Mouse (Mus musculus): ENCODE measurements around the gene Fam57b. TPM values are rescaled to one million over a fixed set of nuclear protein-coding genes. Genes with fewer than 3 reads are reported as not detected.
A peak's percentile ranks its signal among the peaks of the same experiment; 100 is the strongest.

Gene Fam57b
- polyA plus RNA-seq, 1 experiment from 2014 or later: 1.1 TPM

DNA sequence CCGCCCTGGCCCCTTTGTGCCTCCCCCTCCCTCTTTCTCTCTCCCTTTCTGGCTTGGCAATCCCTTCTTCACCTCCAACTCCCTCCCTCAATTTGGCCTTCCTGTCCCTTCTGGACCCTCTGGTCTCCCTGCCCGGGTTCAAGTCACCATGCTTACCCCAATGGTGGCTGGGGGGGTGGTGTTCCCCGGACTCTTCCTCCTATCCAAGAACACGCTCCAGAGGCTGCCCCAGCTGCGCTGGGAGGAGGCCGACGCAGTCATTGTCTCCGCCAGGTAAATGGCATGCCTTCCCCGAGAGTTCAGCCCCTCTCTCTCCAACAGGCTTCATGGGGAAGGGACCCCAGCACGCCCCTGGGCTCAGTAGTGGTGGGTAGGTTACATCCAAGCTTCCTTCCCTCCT is 26.5 kb downstream of the Fam57b start:
- no peak for DNase-seq (ENCODE audit: low spot score)
- no peaks in the 10 kb centered on the region for H3K36me3 ChIP-seq (ENCODE audit: control insufficient read depth, insufficient read depth, low read length)
- peaks cover 26% of the 10 kb centered on the region for H3K27me3 ChIP-seq (replicated peaks; ENCODE audit: control insufficient read depth, insufficient read depth, low read length)
- no peak overlapping the region for H3K9ac ChIP-seq (ENCODE audit: low read depth, low read length)
- no peak for ATAC-seq (ENCODE audit: low read depth)
- H3K27ac ChIP-seq (replicated peaks; ENCODE audit: low read depth, low read length): no peak overlapping the region
- peak overlapping the region; percentile 50; the same call in 1 of the 2 replicates for H3K4me2 ChIP-seq (ENCODE audit: low read depth, low read length)
- no peak overlapping the region for H3K4me3 ChIP-seq (ENCODE audit: low read depth, low read length)
- no peaks in the 10 kb centered on the region for H3K4me1 ChIP-seq (ENCODE audit: control insufficient read depth, insufficient read depth, low read length)
- H3K9me3 ChIP-seq (ENCODE audit: control insufficient read depth, low read length): no peaks in the 10 kb centered on the region
- WGBS: 8% methylated on average over 10 of the region's 10 CpGs

DNA sequence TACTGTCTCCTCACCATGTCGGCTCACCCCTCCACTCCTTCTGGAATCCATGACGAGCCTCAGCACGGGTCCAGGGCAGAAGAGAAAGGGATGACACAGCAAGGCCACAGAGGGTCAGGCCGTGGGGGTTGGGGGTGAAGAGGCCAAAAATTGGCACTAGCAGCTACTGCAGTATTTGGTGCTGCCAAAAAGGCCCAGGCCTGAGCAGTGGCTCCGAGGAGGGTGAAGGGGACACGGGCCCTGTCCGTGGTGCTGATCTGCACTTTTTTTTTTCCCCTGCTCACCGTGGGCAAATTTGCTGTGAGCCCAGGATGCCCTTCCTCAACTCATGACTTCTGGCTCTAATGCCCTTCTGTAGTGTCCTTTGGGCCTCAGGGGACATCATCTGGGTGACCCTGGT is 27.9 kb downstream of the Fam57b start:
- H3K4me1 ChIP-seq (ENCODE audit: control insufficient read depth, insufficient read depth, low read length): no peaks in the 10 kb centered on the region
- ATAC-seq (ENCODE audit: low read depth) (no peak), DNase-seq (ENCODE audit: low spot score) (no peak)
- WGBS: 17% methylated on average over 8 of the region's 8 CpGs
- no peaks in the 10 kb centered on the region for H3K9me3 ChIP-seq (ENCODE audit: control insufficient read depth, low read length)
- H3K27me3 ChIP-seq (replicated peaks; ENCODE audit: control insufficient read depth, insufficient read depth, low read length): peaks cover 26% of the 10 kb centered on the region
- H3K4me2 ChIP-seq (ENCODE audit: low read depth, low read length): no peak overlapping the region
- no peak overlapping the region for H3K27ac ChIP-seq (replicated peaks; ENCODE audit: low read depth, low read length)
- no peak overlapping the region for H3K9ac ChIP-seq (ENCODE audit: low read depth, low read length)
- H3K36me3 ChIP-seq (ENCODE audit: control insufficient read depth, insufficient read depth, low read length): no peaks in the 10 kb centered on the region
- H3K4me3 ChIP-seq (ENCODE audit: low read depth, low read length): no peak overlapping the region

DNA sequence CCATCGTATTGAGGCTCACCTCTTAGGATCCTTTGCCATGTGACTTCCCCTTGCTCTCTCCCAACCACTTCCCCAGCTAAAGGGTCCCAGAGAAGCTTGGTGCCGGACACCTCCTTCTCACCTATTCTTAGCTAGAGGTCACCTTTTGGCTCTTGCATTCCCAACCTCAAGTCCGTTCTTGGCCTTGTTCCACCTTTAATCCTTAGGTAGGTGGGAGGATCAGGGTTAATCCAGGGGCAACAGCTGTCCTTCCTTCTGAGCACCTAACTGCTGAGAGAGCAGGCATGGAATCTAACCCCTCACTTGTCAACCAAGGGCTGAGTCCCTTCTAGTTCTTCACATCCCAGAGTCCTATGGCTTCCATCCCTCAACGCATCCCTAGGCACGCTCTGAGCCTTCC is 28.5 kb downstream of the Fam57b start:
- H3K4me1 ChIP-seq (ENCODE audit: control insufficient read depth, insufficient read depth, low read length): no peaks in the 10 kb centered on the region
- peaks cover 26% of the 10 kb centered on the region for H3K27me3 ChIP-seq (replicated peaks; ENCODE audit: control insufficient read depth, insufficient read depth, low read length)
- no peaks in the 10 kb centered on the region for H3K36me3 ChIP-seq (ENCODE audit: control insufficient read depth, insufficient read depth, low read length)
- no peaks in the 10 kb centered on the region for H3K9me3 ChIP-seq (ENCODE audit: control insufficient read depth, low read length)
- no peak overlapping the region for H3K9ac ChIP-seq (ENCODE audit: low read depth, low read length)
- 73% methylated on average over 5 of the region's 5 CpGs for WGBS
- no peak overlapping the region for H3K4me3 ChIP-seq (ENCODE audit: low read depth, low read length)
- no peak for ATAC-seq (ENCODE audit: low read depth)
- no peak overlapping the region for H3K27ac ChIP-seq (replicated peaks; ENCODE audit: low read depth, low read length)
- no peak for DNase-seq (ENCODE audit: low spot score)
- H3K4me2 ChIP-seq (ENCODE audit: low read depth, low read length): no peak overlapping the region

DNA sequence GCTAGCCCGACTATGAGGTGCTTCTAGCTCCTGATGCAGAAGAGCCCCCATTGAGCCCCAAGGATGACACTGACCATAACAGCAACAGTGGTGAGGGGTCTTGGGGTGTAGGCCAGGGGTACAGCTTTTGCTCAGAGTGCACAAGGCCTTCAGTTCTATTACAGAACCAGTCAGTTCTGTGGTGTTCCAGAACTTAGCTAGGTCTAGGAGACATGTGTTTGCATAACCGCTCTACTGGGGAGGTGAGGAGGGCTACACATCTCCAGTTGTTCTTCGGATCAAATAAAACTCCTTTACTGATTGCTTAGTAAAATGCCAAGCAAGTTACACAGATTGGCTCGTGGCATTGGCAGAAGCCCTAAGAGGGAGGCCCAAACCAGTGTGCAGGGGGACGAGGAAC is 34.1 kb downstream of the Fam57b start, which contains the start of gene 4930451I11Rik:
4930451I11Rik (minus strand) TSS at position 101 of the 400 bp plus-strand sequence.
- no peaks in the 10 kb centered on the region for H3K4me1 ChIP-seq (ENCODE audit: control insufficient read depth, insufficient read depth, low read length)
- peak within 1 kb of the TSS; percentile 29 for H3K4me3 ChIP-seq (ENCODE audit: low read depth, low read length)
- 56% methylated on average over 5 of the region's 5 CpGs for WGBS
- peak within 1 kb of the TSS; percentile 53 for H3K4me2 ChIP-seq (ENCODE audit: low read depth, low read length)
- H3K27ac ChIP-seq (replicated peaks; ENCODE audit: low read depth, low read length): no peak within 1 kb of the TSS
- H3K9ac ChIP-seq (ENCODE audit: low read depth, low read length): no peak within 1 kb of the TSS
- H3K36me3 ChIP-seq (ENCODE audit: control insufficient read depth, insufficient read depth, low read length): no peaks in the 10 kb centered on the region
- no peaks in the 10 kb centered on the region for H3K27me3 ChIP-seq (replicated peaks; ENCODE audit: control insufficient read depth, insufficient read depth, low read length)
- ATAC-seq (ENCODE audit: low read depth) (no peak), DNase-seq (ENCODE audit: low spot score) (no peak)
- no peaks in the 10 kb centered on the region for H3K9me3 ChIP-seq (ENCODE audit: control insufficient read depth, low read length)

DNA sequence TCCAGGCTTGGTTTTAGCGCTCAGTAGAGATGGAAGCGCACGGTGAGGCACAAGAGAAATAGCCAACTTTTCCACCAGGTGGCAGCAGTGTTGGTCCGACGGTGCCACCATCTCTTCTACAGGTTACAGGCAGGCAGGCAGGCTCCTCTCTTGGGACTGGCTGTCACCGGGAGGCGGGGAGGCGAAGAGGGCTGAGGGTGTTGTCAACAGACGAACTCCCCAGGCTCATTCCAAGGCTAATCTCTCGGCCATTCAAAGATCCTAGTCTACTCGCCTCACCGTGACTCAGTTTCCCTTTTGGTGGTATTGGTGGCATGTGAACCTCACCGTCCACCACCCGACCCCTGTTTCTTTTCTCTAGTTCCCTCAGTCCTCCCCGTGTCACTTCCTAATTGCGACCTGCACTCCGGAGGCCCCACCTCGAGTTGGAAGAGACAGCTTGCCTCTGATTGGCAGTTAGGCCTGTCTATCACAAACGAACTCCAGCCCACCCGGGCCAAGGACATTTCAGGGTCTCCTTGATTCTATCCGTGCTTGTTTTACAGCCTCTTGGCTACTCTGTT is 34.6 kb downstream of the Fam57b start:
- no peaks in the 10 kb centered on the region for H3K9me3 ChIP-seq (ENCODE audit: control insufficient read depth, low read length)
- no peak overlapping the region for H3K27ac ChIP-seq (replicated peaks; ENCODE audit: low read depth, low read length)
- no peaks in the 10 kb centered on the region for H3K27me3 ChIP-seq (replicated peaks; ENCODE audit: control insufficient read depth, insufficient read depth, low read length)
- H3K4me1 ChIP-seq (ENCODE audit: control insufficient read depth, insufficient read depth, low read length): no peaks in the 10 kb centered on the region
- peak overlapping the region; percentile 53 for H3K4me2 ChIP-seq (ENCODE audit: low read depth, low read length)
- WGBS: 1% methylated on average over 21 of the region's 21 CpGs
- DNase-seq (ENCODE audit: low spot score) (peak; percentile 84), ATAC-seq (ENCODE audit: low read depth) (peak; percentile 93)
- no peak overlapping the region for H3K9ac ChIP-seq (ENCODE audit: low read depth, low read length)
- peak overlapping the region; percentile 29 for H3K4me3 ChIP-seq (ENCODE audit: low read depth, low read length)
- H3K36me3 ChIP-seq (ENCODE audit: control insufficient read depth, insufficient read depth, low read length): no peaks in the 10 kb centered on the region

DNA sequence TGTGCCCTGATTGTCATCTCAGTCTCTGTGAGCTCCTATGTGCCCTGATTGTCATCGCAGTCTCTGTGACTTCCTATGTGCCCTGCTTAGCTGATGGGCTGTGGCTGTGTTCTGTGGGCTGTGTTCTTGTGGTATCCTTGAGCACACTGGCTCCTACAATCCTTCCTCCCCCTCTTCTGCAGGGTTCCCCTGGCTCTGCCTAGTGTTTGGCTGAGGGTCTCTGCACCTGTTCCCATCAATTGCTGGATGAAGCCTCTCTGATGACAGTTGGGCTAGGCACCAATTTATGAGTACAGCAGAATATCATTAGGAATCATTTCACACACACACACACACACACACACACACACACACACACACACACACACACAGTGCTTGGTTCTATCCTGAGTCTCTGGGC is 35.8 kb downstream of the Fam57b start:
- H3K36me3 ChIP-seq (ENCODE audit: control insufficient read depth, insufficient read depth, low read length): no peaks in the 10 kb centered on the region
- no peaks in the 10 kb centered on the region for H3K9me3 ChIP-seq (ENCODE audit: control insufficient read depth, low read length)
- ATAC-seq (ENCODE audit: low read depth) (no peak), DNase-seq (ENCODE audit: low spot score) (no peak)
- no peak overlapping the region for H3K4me2 ChIP-seq (ENCODE audit: low read depth, low read length)
- no peak overlapping the region for H3K9ac ChIP-seq (ENCODE audit: low read depth, low read length)
- H3K4me3 ChIP-seq (ENCODE audit: low read depth, low read length): no peak overlapping the region
- H3K27ac ChIP-seq (replicated peaks; ENCODE audit: low read depth, low read length): no peak overlapping the region
- 100% methylated on average over 1 of the region's 1 CpGs for WGBS
- H3K27me3 ChIP-seq (replicated peaks; ENCODE audit: control insufficient read depth, insufficient read depth, low read length): no peaks in the 10 kb centered on the region
- no peaks in the 10 kb centered on the region for H3K4me1 ChIP-seq (ENCODE audit: control insufficient read depth, insufficient read depth, low read length)

DNA sequence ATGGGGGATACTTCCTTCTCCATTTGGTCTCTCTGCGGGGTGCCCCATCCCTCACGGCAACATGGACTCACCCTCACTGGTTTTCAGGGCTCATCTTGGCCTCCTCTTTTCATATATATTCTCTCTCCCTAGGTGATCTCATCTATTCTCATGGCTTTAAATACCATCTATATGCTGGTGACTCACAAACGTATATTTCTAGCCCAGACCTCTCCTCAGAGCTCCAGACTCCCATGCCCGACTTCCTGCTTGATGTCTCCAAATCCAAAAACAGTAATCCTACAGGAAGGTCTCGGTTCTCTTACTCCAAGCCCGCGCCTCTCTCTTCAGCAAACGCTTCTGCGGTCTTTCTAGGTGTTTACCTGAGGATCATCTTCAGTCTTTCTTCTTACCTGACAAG is 45.8 kb downstream of the Fam57b start:
- H3K4me1 ChIP-seq (ENCODE audit: control insufficient read depth, insufficient read depth, low read length): peaks cover 3% of the 10 kb centered on the region; the same call in 1 of the 2 replicates
- H3K4me3 ChIP-seq (ENCODE audit: low read depth, low read length): no peak overlapping the region
- peaks cover 15% of the 10 kb centered on the region for H3K27me3 ChIP-seq (replicated peaks; ENCODE audit: control insufficient read depth, insufficient read depth, low read length)
- DNase-seq (ENCODE audit: low spot score): no peak
- ATAC-seq (ENCODE audit: low read depth): no peak
- H3K36me3 ChIP-seq (ENCODE audit: control insufficient read depth, insufficient read depth, low read length): no peaks in the 10 kb centered on the region
- H3K9ac ChIP-seq (ENCODE audit: low read depth, low read length): no peak overlapping the region
- WGBS: 78% methylated on average over 9 of the region's 9 CpGs
- H3K27ac ChIP-seq (replicated peaks; ENCODE audit: low read depth, low read length): no peak overlapping the region
- H3K9me3 ChIP-seq (ENCODE audit: control insufficient read depth, low read length): no peaks in the 10 kb centered on the region
- no peak overlapping the region for H3K4me2 ChIP-seq (ENCODE audit: low read depth, low read length)

DNA sequence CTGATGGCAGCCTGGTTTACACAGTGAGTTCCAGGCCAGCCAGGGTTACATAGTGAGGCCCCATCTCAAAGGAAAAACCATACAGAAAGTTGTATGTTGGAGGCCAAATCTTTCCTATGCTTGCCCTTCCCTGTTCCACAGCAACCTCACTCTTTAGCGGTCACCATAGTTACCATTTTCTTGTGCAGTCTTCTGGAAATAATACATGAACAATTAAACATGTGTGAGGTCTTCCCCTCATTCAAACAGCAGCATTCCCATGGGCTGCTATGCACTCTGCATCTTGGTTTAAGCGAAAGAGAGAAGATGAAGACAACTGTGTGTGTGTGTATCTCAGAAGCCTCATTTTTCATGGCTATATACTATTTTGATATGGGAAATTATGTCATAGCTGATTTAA is 48.0 kb downstream of the Fam57b start:
- ATAC-seq (ENCODE audit: low read depth): no peak
- 80% methylated on average over 2 of the region's 2 CpGs for WGBS

DNA sequence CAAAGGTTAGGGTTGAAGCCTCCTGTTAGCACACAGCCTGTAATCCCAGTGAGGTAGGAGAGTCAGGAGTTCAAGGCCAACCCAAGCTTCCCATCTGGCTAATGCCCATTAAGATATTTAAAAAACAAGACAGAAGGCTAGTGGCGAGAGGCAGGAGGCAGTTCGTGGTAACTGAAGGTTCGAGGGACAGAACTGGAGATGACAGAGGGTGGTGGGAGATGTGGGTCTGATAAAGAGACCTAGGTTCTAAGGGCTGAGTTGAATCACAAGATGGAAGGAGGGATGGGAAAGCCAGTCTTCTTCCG is 49.6 kb downstream of the Fam57b start, which contains the start of gene Doc2a:
Doc2a (plus strand) TSS at position 301 of the 305 bp plus-strand sequence.
- 29% methylated on average over 4 of the region's 4 CpGs for whole genome bisulfite sequencing
- H3K4me1 ChIP-seq (ENCODE audit: control insufficient read depth, insufficient read depth, low read length): peaks cover 7% of the 10 kb centered on the region; the same call in 1 of the 2 replicates
- H3K4me2 ChIP-seq (ENCODE audit: low read depth, low read length): peak within 1 kb of the TSS; percentile 99
- H3K27me3 ChIP-seq (replicated peaks; ENCODE audit: control insufficient read depth, insufficient read depth, low read length): peaks cover 32% of the 10 kb centered on the region
- H3K4me3 ChIP-seq (ENCODE audit: low read depth, low read length): peak within 1 kb of the TSS; percentile 57
- DNase-seq (ENCODE audit: low spot score) (no peak), ATAC-seq (ENCODE audit: low read depth) (no peak)
- peaks cover 6% of the 10 kb centered on the region for H3K36me3 ChIP-seq (ENCODE audit: control insufficient read depth, insufficient read depth, low read length)
- H3K27ac ChIP-seq (replicated peaks; ENCODE audit: low read depth, low read length): no peak within 1 kb of the TSS
- H3K9me3 ChIP-seq (ENCODE audit: control insufficient read depth, low read length): no peaks in the 10 kb centered on the region
- H3K9ac ChIP-seq (ENCODE audit: low read depth, low read length): peak within 1 kb of the TSS; percentile 62

More for the DNA sequence above, 48.0 kb downstream of the Fam57b start:
- no peak for DNase-seq (ENCODE audit: low spot score)
- H3K27ac ChIP-seq (replicated peaks; ENCODE audit: low read depth, low read length): no peak overlapping the region
- no peaks in the 10 kb centered on the region for H3K9me3 ChIP-seq (ENCODE audit: control insufficient read depth, low read length)
- peaks cover 32% of the 10 kb centered on the region for H3K27me3 ChIP-seq (replicated peaks; ENCODE audit: control insufficient read depth, insufficient read depth, low read length)
- no peak overlapping the region for H3K4me3 ChIP-seq (ENCODE audit: low read depth, low read length)
- H3K36me3 ChIP-seq (ENCODE audit: control insufficient read depth, insufficient read depth, low read length): no peaks in the 10 kb centered on the region
- H3K9ac ChIP-seq (ENCODE audit: low read depth, low read length): no peak overlapping the region
- H3K4me1 ChIP-seq (ENCODE audit: control insufficient read depth, insufficient read depth, low read length): peaks cover 7% of the 10 kb centered on the region; the same call in 1 of the 2 replicates
- no peak overlapping the region for H3K4me2 ChIP-seq (ENCODE audit: low read depth, low read length)

Measured in embryonic facial prominence, embryonic 14.5 days (tissue).